Mouse (Mus musculus): ENCODE results near the gene Trim7. TPM values are rescaled to one million over a fixed set of nuclear protein-coding genes. Genes with fewer than 3 reads are reported as not detected.

The Trim7 gene
- total and polyA plus RNA-seq, 3 experiments, result 0.81 to 1.3 TPM; not detected in 1

- DNase-seq (ENCODE audit: low read depth, low spot score), result no peak
- H3K4me3 ChIP-seq (ENCODE audit: control insufficient read depth in 1 of 2, insufficient read depth in 1 of 2, low read depth in 2 of 2, low read length in 2 of 2), result no peak overlapping the region
- H3K27me3 ChIP-seq (ENCODE audit: control insufficient read depth in 1 of 2, insufficient read depth in 2 of 2, low read length in 2 of 2), result no peaks in the 10 kb centered on the region
- TF ChIP-seq USF1 (IDR thresholded peaks at IDR 0.05; ENCODE audit: low read depth, low read length), result peak; percentile 55; the same call in 1 of the 2 replicates
- no peak for TF ChIP-seq MAZ (IDR thresholded peaks at IDR 0.05; ENCODE audit: low read depth, low read length)
- TF ChIP-seq TBP (IDR thresholded peaks at IDR 0.05; ENCODE audit: low read depth, low read length), result no peak
- no peaks in the 10 kb centered on the region for H3K9me3 ChIP-seq (replicated peaks; ENCODE audit: insufficient read depth, low read length)
- H3K9ac ChIP-seq (ENCODE audit: control insufficient read depth, low read depth, low read length, poor library complexity, severe bottlenecking), result no peak overlapping the region
- H3K4me1 ChIP-seq (ENCODE audit: control insufficient read depth in 1 of 2, insufficient read depth in 2 of 2, low read length in 2 of 2), result peaks cover under 1 to 4% of the 10 kb centered on the region in 2 experiments; a peak in 3 of 4 replicates
- no peak overlapping the region for H3K27ac ChIP-seq (ENCODE audit: control insufficient read depth, low read depth, low read length)
- no peaks in the 10 kb centered on the region for H3K79me2 ChIP-seq (ENCODE audit: control insufficient read depth, insufficient read depth, low read length, poor library complexity)
- peaks cover 0 to 6% of the 10 kb centered on the region in 2 experiments; a peak in 3 of 4 replicates for H3K36me3 ChIP-seq (ENCODE audit: control insufficient read depth in 1 of 2, insufficient read depth in 2 of 2, low read length in 2 of 2)
Observed at GRCm38 (mm10) chr11:48863808-48864207, 37.9 kb downstream of the Trim7 start.

DNA sequence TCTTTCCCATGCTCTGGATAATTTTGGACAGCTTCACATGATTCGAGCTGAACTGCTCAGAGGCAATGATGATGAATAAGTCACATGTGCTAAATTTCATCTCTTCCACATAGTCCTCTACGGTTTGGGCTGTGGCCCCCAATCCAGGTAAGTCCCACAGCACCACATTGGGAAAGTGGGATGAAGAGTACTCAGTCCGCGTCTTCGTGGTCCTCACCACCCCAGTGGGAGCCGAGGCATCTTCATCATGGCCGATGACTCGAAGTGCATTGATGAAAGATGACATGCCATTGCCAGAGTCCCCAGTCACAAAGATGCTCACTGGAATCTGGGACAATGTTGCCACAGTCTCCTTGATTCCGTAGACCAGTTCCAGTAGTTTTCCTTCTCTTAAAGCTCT, 40.5 kb downstream of the Trim7 start:
- Histone ChIP-seq H3K79me2 (ENCODE audit: control insufficient read depth, insufficient read depth, low read length, poor library complexity) (peaks cover 10% of the 10 kb centered on the region; the same call in 1 of the 2 replicates), H3K9ac (ENCODE audit: control insufficient read depth, low read depth, low read length, poor library complexity, severe bottlenecking) (no peak overlapping the region), H3K4me3 (ENCODE audit: control insufficient read depth in 1 of 2, insufficient read depth in 1 of 2, low read depth in 2 of 2, low read length in 2 of 2) (no peak overlapping the region), H3K36me3 (ENCODE audit: control insufficient read depth in 1 of 2, insufficient read depth in 2 of 2, low read length in 2 of 2) (peaks cover 0 to 11% of the 10 kb centered on the region in 2 experiments; a peak in 3 of 4 replicates), H3K9me3 (replicated peaks; ENCODE audit: insufficient read depth, low read length) (no peaks in the 10 kb centered on the region), H3K27ac (ENCODE audit: control insufficient read depth, low read depth, low read length) (no peak overlapping the region), H3K27me3 (ENCODE audit: control insufficient read depth in 1 of 2, insufficient read depth in 2 of 2, low read length in 2 of 2) (no peaks in the 10 kb centered on the region), H3K4me1 (ENCODE audit: control insufficient read depth in 1 of 2, insufficient read depth in 2 of 2, low read length in 2 of 2) (peaks cover 6 to 15% of the 10 kb centered on the region in 2 experiments)
- TF ChIP-seq POLR2AphosphoS2 (IDR thresholded peaks at IDR 0.05; ENCODE audit: low read length) (no peak), JUND (IDR thresholded peaks at IDR 0.05; ENCODE audit: low read depth, low read length) (no peak), CHD1 (IDR thresholded peaks at IDR 0.05; ENCODE audit: low read depth, low read length) (no peak), ZKSCAN1 (IDR thresholded peaks at IDR 0.05; ENCODE audit: low read depth, low read length) (no peak), MYC (IDR thresholded peaks at IDR 0.05; ENCODE audit: low read depth, low read length) (no peak), EP300 (IDR thresholded peaks at IDR 0.05; ENCODE audit: low read depth in 1 of 2, low read length in 2 of 2) (no peak), ZC3H11A (IDR thresholded peaks at IDR 0.05; ENCODE audit: low read depth, low read length) (no peak), GABPA (IDR thresholded peaks at IDR 0.05; ENCODE audit: low read depth, low read length) (no peak), CTCF (IDR thresholded peaks at IDR 0.05 in 2 of 3, conservative IDR thresholded peaks at IDR 0.05 in 1 of 3; ENCODE audit: control insufficient read depth in 1 of 3, insufficient read depth in 1 of 3, low read depth in 2 of 3, low read length in 3 of 3, poor library complexity in 1 of 3, severe bottlenecking in 1 of 3) (no peak), NELFE (IDR thresholded peaks at IDR 0.05; ENCODE audit: low read depth, low read length) (no peak), SIN3A (IDR thresholded peaks at IDR 0.05; ENCODE audit: low read length) (no peak), USF2 (IDR thresholded peaks at IDR 0.05; ENCODE audit: borderline replicate concordance in 1 of 2, insufficient read depth in 1 of 2, low read depth in 1 of 2, low read length in 2 of 2) (no peak), MYB (IDR thresholded peaks at IDR 0.05; ENCODE audit: low read depth, low read length) (no peak), CHD2 (IDR thresholded peaks at IDR 0.05; ENCODE audit: low read length) (no peak), E2F4 (IDR thresholded peaks at IDR 0.05; ENCODE audit: borderline replicate concordance, low read depth, low read length) (no peak), MEF2A (IDR thresholded peaks at IDR 0.05; ENCODE audit: extremely low read depth, insufficient replicate concordance, low read depth, low read length, poor library complexity, severe bottlenecking) (no peak)
- DNase-seq (ENCODE audit: low read depth, low spot score), result no peak
